Mouse (Mus musculus): ENCODE data around the gene Tmc7. TPM values are rescaled to one million over a fixed set of nuclear protein-coding genes. Genes with fewer than 3 reads are reported as not detected.

Tmc7 gene
- polyA plus RNA-seq, 1 experiment from 2014 or later = 1.6 TPM

DNA sequence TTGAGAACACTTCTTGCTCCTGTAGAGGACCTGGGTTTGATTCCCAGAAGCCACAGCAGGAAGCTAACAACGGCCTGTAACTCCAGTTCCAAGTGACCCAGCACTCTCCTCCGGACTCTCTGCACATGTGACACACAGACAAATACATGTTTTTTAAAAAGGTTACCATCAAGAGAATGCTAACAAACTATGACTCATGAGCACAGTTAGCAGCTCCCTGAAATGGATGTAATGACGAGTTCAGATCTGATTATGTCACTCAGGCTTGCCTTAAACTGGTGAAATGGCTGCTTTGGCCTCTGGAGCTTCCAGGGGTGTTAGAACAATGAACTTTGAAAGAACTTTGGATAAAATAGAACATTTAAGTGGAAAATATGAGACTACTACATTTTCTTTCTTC is 50.2 kb downstream of the Tmc7 start:
- H3K27ac ChIP-seq = no peak overlapping the region
- WGBS = 67% methylated on average over 3 of the region's 3 CpGs
- no peak for ATAC-seq (replicated peaks; ENCODE audit: insufficient number of reproducible peaks, insufficient read depth, low FRiP score, low read depth)

DNA sequence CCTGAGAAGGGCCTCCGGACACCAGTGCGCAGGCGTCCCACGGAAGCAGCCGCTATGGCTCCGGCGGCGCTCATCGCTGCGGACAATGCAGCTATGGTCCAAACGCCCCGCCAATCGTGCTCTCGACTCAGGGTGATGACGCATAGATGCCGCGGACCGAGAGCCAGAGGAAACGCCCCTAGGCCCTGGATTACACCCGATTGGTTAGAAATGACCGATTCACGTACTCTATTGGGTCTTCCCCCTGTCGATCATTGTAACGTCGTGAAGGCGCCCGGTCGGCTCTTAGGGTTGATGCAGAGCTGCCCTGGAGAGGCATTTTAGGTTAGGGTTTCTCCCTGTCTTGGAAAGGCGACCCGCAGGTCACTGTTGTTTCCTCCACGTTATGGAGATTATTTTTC is 51.4 kb downstream of the Tmc7 start, which contains the start of gene Coq7:
TSS of gene Coq7 (minus strand) at position 179 of the 401 bp plus-strand sequence.
- H3K4me1 ChIP-seq (replicated peaks) = peaks cover 10% of the 10 kb centered on the region; the same call in 1 of the 2 replicates
- H3K4me2 ChIP-seq = peak within 1 kb of the TSS; percentile 80
- under 1% methylated on average over 31 of the region's 31 CpGs for WGBS
- H3K27me3 ChIP-seq = no peaks in the 10 kb centered on the region
- peaks cover 7% of the 10 kb centered on the region for H3K36me3 ChIP-seq
- H3K9ac ChIP-seq = peak within 1 kb of the TSS; percentile 82
- peak; percentile 99 for ATAC-seq (replicated peaks; ENCODE audit: insufficient number of reproducible peaks, insufficient read depth, low FRiP score, low read depth)
- no peaks in the 10 kb centered on the region for H3K9me3 ChIP-seq (replicated peaks)
- peak within 1 kb of the TSS; percentile 80 for H3K4me3 ChIP-seq
- peak within 1 kb of the TSS; percentile 98 for H3K27ac ChIP-seq

More for the DNA sequence above, 50.2 kb downstream of the Tmc7 start:
- no peaks in the 10 kb centered on the region for H3K36me3 ChIP-seq
- no peaks in the 10 kb centered on the region for H3K9me3 ChIP-seq (replicated peaks)
- H3K4me3 ChIP-seq = no peak overlapping the region
- no peaks in the 10 kb centered on the region for H3K27me3 ChIP-seq
- no peak overlapping the region for H3K9ac ChIP-seq
- H3K4me2 ChIP-seq = no peak overlapping the region
- peaks cover 10% of the 10 kb centered on the region; the same call in 1 of the 2 replicates for H3K4me1 ChIP-seq (replicated peaks)

- H3K27me3 ChIP-seq = no peaks in the 10 kb centered on the region
- H3K27ac ChIP-seq = peak overlapping the region; percentile 98
- peaks cover 10% of the 10 kb centered on the region; the same call in 1 of the 2 replicates for H3K4me1 ChIP-seq (replicated peaks)
- peaks cover 13% of the 10 kb centered on the region for H3K36me3 ChIP-seq
- peak overlapping the region; percentile 80 for H3K4me3 ChIP-seq
- peak; percentile 91 for ATAC-seq (replicated peaks; ENCODE audit: insufficient number of reproducible peaks, insufficient read depth, low FRiP score, low read depth)
- peak overlapping the region; percentile 80 for H3K4me2 ChIP-seq
- no peaks in the 10 kb centered on the region for H3K9me3 ChIP-seq (replicated peaks)
- WGBS = under 1% methylated on average over 36 of the region's 36 CpGs
- peak overlapping the region; percentile 82 for H3K9ac ChIP-seq
Observed at GRCm38 (mm10) chr7:118532519-118533177, 51.9 kb downstream of the Tmc7 start.

DNA sequence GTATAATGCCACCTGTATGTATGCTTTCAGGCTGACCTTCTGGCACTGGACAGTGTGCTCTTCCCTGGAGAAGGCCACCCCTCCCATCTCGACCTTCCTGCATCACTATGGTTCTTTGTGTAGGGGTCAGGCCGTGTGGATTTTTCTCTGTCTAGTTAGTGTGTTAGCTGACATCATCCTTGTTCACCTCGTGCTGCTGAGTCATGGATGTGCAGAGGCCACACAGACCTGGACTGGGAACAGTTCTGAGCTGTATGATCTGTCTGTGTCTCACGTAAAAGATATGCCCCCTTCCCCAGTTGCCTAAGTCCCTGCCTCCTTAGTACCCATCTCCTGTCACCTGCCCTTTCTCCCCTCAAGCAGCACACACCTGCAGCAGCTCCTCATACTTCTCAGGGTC is 57.6 kb downstream of the Tmc7 start:
- Histone ChIP-seq H3K9ac (no peak overlapping the region), H3K27ac (no peak overlapping the region), H3K36me3 (peaks cover 35% of the 10 kb centered on the region), H3K9me3 (replicated peaks) (no peaks in the 10 kb centered on the region), H3K4me1 (replicated peaks) (0 out of 2 replicates have a peak, but pooled peaks cover 3% of the 10 kb centered on the region), H3K4me2 (no peak overlapping the region), H3K27me3 (no peaks in the 10 kb centered on the region), H3K4me3 (no peak overlapping the region)
- WGBS = 82% methylated on average over 4 of the region's 4 CpGs
- no peak for ATAC-seq (replicated peaks; ENCODE audit: insufficient number of reproducible peaks, insufficient read depth, low FRiP score, low read depth)

DNA sequence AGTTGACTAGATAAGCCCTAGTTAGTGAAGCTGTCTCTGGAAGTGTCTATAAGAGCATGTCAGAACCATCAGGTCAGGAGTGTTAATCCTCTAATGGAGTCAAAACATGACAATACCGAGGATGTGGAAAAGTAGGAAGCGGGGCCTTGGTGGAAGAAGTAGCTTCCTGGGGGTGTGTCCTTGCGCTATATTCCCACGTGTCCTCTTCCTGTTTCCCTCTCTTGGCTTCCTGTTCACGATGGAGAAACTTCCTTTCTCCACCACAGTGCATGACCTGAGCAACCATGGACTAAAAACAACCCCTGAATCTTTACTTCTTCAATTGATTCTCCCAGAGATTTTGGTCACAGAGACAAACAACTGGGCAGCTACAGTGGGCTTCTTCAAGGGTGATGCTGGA is 62.5 kb downstream of the Tmc7 start:
- Histone ChIP-seq H3K4me1 (replicated peaks) (peaks cover 5% of the 10 kb centered on the region), H3K9me3 (replicated peaks) (no peaks in the 10 kb centered on the region), H3K9ac (no peak overlapping the region), H3K27ac (no peak overlapping the region), H3K36me3 (peaks cover 16% of the 10 kb centered on the region; the same call in 1 of the 2 replicates), H3K4me3 (no peak overlapping the region), H3K4me2 (no peak overlapping the region), H3K27me3 (no peaks in the 10 kb centered on the region)
- WGBS = 66% methylated on average over 5 of the region's 5 CpGs
- no peak for ATAC-seq (replicated peaks; ENCODE audit: insufficient number of reproducible peaks, insufficient read depth, low FRiP score, low read depth)

DNA sequence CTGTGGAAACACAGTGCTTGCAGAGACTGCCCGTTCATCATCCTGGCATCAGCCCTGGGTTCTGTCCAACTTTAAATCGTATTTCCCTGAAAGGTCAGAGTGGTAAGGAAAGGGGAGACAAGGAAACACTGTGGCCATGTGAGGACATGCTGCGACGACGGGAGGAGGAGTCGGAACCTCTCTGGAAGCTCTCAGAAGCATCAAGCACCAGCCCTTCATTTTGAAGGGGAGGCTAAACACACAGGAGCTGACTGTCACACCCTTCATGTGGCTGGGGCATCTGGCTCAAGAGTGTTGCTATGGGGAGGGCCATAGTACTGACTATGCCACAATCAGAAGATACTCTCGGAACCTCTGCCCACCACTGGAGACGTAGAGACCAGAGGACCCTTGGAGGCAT is 64.9 kb downstream of the Tmc7 start:
- H3K9ac ChIP-seq = no peak overlapping the region
- no peaks in the 10 kb centered on the region for H3K27me3 ChIP-seq
- H3K4me2 ChIP-seq = no peak overlapping the region
- no peak for ATAC-seq (replicated peaks; ENCODE audit: insufficient number of reproducible peaks, insufficient read depth, low FRiP score, low read depth)
- no peak overlapping the region for H3K27ac ChIP-seq
- H3K4me3 ChIP-seq = no peak overlapping the region
- peaks cover 5% of the 10 kb centered on the region for H3K4me1 ChIP-seq (replicated peaks)
- H3K36me3 ChIP-seq = no peaks in the 10 kb centered on the region
- no peaks in the 10 kb centered on the region for H3K9me3 ChIP-seq (replicated peaks)
- WGBS = 69% methylated on average over 8 of the region's 8 CpGs

GRCm38 (mm10) chr7:118518687-118519086 is 65.8 kb downstream of the Tmc7 start:
- Histone ChIP-seq H3K36me3 (no peaks in the 10 kb centered on the region), H3K27me3 (no peaks in the 10 kb centered on the region), H3K4me2 (no peak overlapping the region), H3K9me3 (replicated peaks) (no peaks in the 10 kb centered on the region), H3K4me3 (no peak overlapping the region), H3K9ac (no peak overlapping the region), H3K4me1 (replicated peaks) (peaks cover 5% of the 10 kb centered on the region), H3K27ac (no peak overlapping the region)
- WGBS = 1% methylated on average over 18 of the region's 18 CpGs
- ATAC-seq (replicated peaks; ENCODE audit: insufficient number of reproducible peaks, insufficient read depth, low FRiP score, low read depth) = peak; percentile 71

GRCm38 (mm10) chr7:118517819-118518218 is 66.7 kb downstream of the Tmc7 start:
- H3K4me1 ChIP-seq (replicated peaks) = peaks cover 6% of the 10 kb centered on the region
- H3K9ac ChIP-seq = no peak overlapping the region
- no peak overlapping the region for H3K4me3 ChIP-seq
- H3K27me3 ChIP-seq = no peaks in the 10 kb centered on the region
- no peaks in the 10 kb centered on the region for H3K9me3 ChIP-seq (replicated peaks)
- H3K4me2 ChIP-seq = no peak overlapping the region
- whole genome bisulfite sequencing = 66% methylated on average over 2 of the region's 2 CpGs
- no peak for ATAC-seq (replicated peaks; ENCODE audit: insufficient number of reproducible peaks, insufficient read depth, low FRiP score, low read depth)
- H3K27ac ChIP-seq = no peak overlapping the region
- no peaks in the 10 kb centered on the region for H3K36me3 ChIP-seq

GRCm38 (mm10) chr7:118508556-118508955 is 76.0 kb downstream of the Tmc7 start:
- Histone ChIP-seq H3K36me3 (no peaks in the 10 kb centered on the region), H3K4me3 (no peak overlapping the region), H3K9me3 (replicated peaks) (no peaks in the 10 kb centered on the region), H3K27me3 (no peaks in the 10 kb centered on the region), H3K27ac (no peak overlapping the region), H3K4me2 (no peak overlapping the region), H3K9ac (no peak overlapping the region), H3K4me1 (replicated peaks) (peaks cover 7% of the 10 kb centered on the region; the same call in 1 of the 2 replicates)
- no peak for ATAC-seq (replicated peaks; ENCODE audit: insufficient number of reproducible peaks, insufficient read depth, low FRiP score, low read depth)
- 35% methylated on average over 7 of the region's 7 CpGs for WGBS

- Histone ChIP-seq H3K27ac (no peak overlapping the region; the same call in 1 of the 2 replicates), H3K4me1 (replicated peaks) (peaks cover 6% of the 10 kb centered on the region; the same call in 1 of the 2 replicates), H3K9me3 (replicated peaks) (no peaks in the 10 kb centered on the region), H3K4me3 (no peak overlapping the region), H3K27me3 (no peaks in the 10 kb centered on the region), H3K9ac (no peak overlapping the region), H3K36me3 (no peaks in the 10 kb centered on the region), H3K4me2 (no peak overlapping the region)
- 49% methylated on average over 4 of the region's 4 CpGs for WGBS
- ATAC-seq (replicated peaks; ENCODE audit: insufficient number of reproducible peaks, insufficient read depth, low FRiP score, low read depth) = no peak
Observed at GRCm38 (mm10) chr7:118503844-118504243, 80.7 kb downstream of the Tmc7 start.

DNA sequence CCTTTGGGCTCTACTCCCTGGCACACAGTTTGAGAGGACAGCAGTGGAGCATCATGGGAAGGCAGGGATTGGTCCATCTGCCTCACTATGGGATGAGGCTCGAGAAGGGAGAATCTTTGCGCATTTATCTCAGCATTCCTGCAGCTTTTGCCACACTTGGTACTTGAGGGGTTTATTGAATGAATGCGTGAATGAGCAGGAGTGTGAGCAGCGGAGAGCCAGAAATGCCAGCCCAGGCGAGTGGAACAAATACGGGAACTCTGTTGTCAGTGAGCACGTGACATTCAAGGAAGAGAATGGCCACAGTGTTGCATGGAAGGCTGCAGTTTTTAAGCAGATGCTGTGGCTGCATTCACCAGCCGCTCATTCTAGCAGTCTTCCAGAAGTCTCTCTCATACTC is 82.2 kb downstream of the Tmc7 start:
- no peaks in the 10 kb centered on the region for H3K9me3 ChIP-seq (replicated peaks)
- no peaks in the 10 kb centered on the region for H3K27me3 ChIP-seq
- H3K4me1 ChIP-seq (replicated peaks) = 0 out of 2 replicates have a peak, but pooled peaks cover 2% of the 10 kb centered on the region
- no peak overlapping the region for H3K4me3 ChIP-seq
- WGBS = 69% methylated on average over 8 of the region's 8 CpGs
- H3K36me3 ChIP-seq = no peaks in the 10 kb centered on the region
- H3K9ac ChIP-seq = no peak overlapping the region
- ATAC-seq (replicated peaks; ENCODE audit: insufficient number of reproducible peaks, insufficient read depth, low FRiP score, low read depth) = no peak
- no peak overlapping the region for H3K27ac ChIP-seq
- H3K4me2 ChIP-seq = no peak overlapping the region

Measured in heart, embryonic 15.5 days (tissue).